Mouse (Mus musculus): Measurements from ENCODE around the gene Slc16a3. TPM values are rescaled to one million over a fixed set of nuclear protein-coding genes. Genes with fewer than 3 reads are reported as not detected.

Gene Slc16a3
- polyA plus RNA-seq (2012; rRNA removed) (23.5 and 25.0 TPM in 2 replicates), polyA plus RNA-seq (2014; fragmentation: Nextera tagmentation; extraction: Ambion mirVana) (25.8 and 31.6 TPM in 2 replicates)

DNA sequence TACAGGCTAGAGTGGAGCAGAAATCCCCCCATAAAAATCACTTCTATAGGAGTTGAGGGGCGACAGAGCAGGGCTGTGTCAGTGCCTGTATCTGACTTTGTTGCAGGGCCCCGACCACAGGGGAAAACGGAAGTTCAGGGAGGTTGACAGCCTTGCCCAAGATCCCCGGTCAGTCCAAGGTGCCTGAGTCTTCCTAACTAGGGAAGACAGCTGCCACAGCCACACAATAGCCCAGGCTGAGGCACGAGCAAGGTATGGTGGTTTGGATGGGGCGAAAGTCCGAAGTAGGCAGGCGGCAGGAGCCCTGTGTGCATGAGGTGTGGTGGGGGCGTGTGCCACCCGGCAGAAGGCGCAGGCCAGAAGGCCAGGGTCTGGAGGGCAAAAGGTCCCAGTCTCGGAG lies at the start of gene Slc16a3:
Slc16a3 (plus strand) TSS at position 153 of the 400 bp plus-strand sequence.
- H3K36me3 ChIP-seq (replicated peaks; ENCODE audit: control insufficient read depth, insufficient read depth, low read depth), result no peaks in the 10 kb centered on the region
- DNase-seq (ENCODE audit: low read depth in 3 of 3, low spot score in 3 of 3) (no peak), ATAC-seq (ENCODE audit: insufficient read depth) (no peak)
- H3K4me2 ChIP-seq (ENCODE audit: low read depth), result peak within 1 kb of the TSS; percentile 83
- 6% methylated on average over 12 of the region's 12 CpGs for WGBS (ENCODE audit: insufficient replicate concordance)
- peak within 1 kb of the TSS; percentile 83 for H3K9ac ChIP-seq (replicated peaks)
- peak within 1 kb of the TSS; percentile 82 for H3K27ac ChIP-seq
- peaks cover 31 to 39% of the 10 kb centered on the region in 2 experiments for H3K4me1 ChIP-seq (replicated peaks; ENCODE audit: control insufficient read depth in 2 of 2, insufficient read depth in 2 of 2, low read length in 1 of 2)
- H3K9me3 ChIP-seq (ENCODE audit: control insufficient read depth, low read length), result no peaks in the 10 kb centered on the region
- no peak for TF ChIP-seq EP300 (IDR thresholded peaks at IDR 0.05; ENCODE audit: low read depth)
- no peak for TF ChIP-seq CTCF (IDR thresholded peaks at IDR 0.05; ENCODE audit: low read depth)
- no peaks in the 10 kb centered on the region; the same call in none of the 2 replicates for H3K27me3 ChIP-seq (ENCODE audit: control insufficient read depth, insufficient read depth, low read length)
- peak within 1 kb of the TSS; percentile 60 to 67 for H3K4me3 ChIP-seq (ENCODE audit: insufficient read depth in 1 of 2, low read depth in 2 of 2, low read length in 2 of 2)

DNA sequence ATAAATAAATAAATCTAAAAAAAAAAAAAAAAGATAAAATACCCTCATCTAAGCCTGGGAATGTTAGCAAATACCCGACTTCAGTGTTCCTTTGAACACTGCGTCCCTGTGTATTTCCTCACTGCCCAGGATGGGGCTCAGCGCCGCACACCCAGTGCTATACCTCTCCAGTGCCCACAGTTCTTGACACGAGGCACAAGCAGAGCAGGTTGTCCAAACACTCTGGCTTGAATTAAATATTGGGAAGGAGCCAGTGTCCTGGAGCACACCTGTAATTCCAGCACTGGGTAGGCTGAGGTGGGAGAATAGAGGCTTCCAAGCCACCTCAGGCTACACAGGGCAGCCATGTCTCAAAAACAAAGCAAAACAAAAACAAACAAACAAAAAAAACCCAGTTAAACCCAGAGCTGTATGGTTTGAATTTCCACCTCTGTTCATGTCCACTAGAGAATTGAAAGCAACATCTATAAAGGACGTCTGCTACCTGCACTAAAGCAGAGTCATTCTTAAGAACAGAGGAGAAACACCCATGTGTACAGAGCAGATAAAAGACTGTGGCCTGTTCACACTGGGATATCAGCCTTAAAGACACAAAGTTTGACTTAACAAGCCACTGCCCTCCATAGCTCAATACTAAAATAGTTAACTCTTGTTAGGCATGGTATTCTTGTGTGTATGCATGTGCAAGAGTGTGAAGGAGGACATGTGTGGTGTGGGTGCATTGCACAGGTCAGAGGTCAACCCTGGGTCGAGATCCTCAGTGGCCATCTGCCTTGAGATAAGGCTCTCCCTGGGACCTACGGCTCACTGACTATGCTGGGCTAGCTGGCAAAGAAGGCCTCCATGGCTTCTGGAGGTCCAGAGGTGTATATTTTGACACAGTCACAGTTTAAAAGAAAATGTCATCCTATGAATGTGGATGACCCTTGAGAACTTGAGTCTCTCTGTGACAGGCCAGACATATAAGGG lies 47.7 kb upstream of the Slc16a3 start:
- peak overlapping the region; percentile 93 for H3K27ac ChIP-seq
- H3K4me3 ChIP-seq (ENCODE audit: insufficient read depth in 1 of 2, low read depth in 2 of 2, low read length in 2 of 2), result no peak overlapping the region; a peak in 1 of 4 replicates
- no peaks in the 10 kb centered on the region for H3K9me3 ChIP-seq (ENCODE audit: control insufficient read depth, low read length)
- no peaks in the 10 kb centered on the region for H3K27me3 ChIP-seq (ENCODE audit: control insufficient read depth, insufficient read depth, low read length)
- DNase-seq (ENCODE audit: low read depth in 3 of 3, low spot score in 3 of 3) (peak; percentile 65 to 75 (median 72)), ATAC-seq (ENCODE audit: insufficient read depth) (peak; percentile 88)
- 56% methylated on average over 8 of the region's 8 CpGs for WGBS (ENCODE audit: insufficient replicate concordance)
- TF ChIP-seq CTCF (IDR thresholded peaks at IDR 0.05; ENCODE audit: low read depth), result 0 out of 2 replicates have a peak, but pooled peaks have one; percentile 4
- peak; percentile 88 for TF ChIP-seq EP300 (IDR thresholded peaks at IDR 0.05; ENCODE audit: low read depth)
- H3K4me1 ChIP-seq (replicated peaks; ENCODE audit: control insufficient read depth in 2 of 2, insufficient read depth in 2 of 2, low read length in 1 of 2), result peaks cover 32 to 45% of the 10 kb centered on the region in 2 experiments
- H3K9ac ChIP-seq (replicated peaks), result peak overlapping the region; percentile 63
- H3K36me3 ChIP-seq (replicated peaks; ENCODE audit: control insufficient read depth, insufficient read depth, low read depth), result no peaks in the 10 kb centered on the region
- H3K4me2 ChIP-seq (ENCODE audit: low read depth), result peak overlapping the region; percentile 66

DNA sequence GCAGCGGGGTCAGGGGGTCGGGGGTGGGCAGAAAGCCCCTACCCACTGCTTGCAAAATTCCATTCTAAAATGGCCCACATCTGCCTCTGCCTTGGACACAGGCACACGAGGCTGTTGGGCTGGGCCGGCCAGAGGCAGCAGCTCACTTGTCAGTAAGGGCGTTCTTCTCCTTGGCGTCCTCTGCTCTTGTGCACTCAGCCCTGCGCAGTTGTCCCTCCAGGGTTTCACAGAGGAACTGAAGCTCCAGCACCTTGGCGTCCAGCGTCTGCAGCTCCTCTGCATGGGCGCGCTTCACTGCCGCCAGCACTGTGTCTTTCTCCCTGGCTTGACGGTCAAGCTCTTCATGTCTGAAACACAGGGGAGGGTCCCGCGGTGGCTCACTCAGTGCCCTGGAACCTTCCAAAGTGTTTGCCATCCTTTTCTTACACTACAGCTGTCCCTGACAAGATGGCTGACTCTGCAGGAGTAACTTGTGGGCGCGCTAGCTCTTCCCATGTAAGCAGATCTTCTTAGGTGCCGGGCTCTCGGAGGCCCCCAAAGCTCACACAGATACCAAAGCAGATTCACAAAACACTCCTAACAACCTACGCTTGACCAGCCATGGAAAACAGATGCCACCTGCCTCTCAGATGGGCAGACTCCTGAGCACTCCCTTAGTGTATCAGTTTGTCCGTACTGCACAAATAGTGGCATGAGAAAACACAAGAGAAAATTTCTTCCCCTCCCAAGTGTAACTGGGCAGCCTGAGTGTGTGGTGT lies 46.4 kb upstream of the Slc16a3 start:
- TF ChIP-seq EP300 (IDR thresholded peaks at IDR 0.05; ENCODE audit: low read depth) (no peak), CTCF (IDR thresholded peaks at IDR 0.05; ENCODE audit: low read depth) (no peak)
- H3K4me2 ChIP-seq (ENCODE audit: low read depth), result peak overlapping the region; percentile 3
- no peak overlapping the region for H3K4me3 ChIP-seq (ENCODE audit: insufficient read depth in 1 of 2, low read depth in 2 of 2, low read length in 2 of 2)
- peak overlapping the region; percentile 27; the same call in 1 of the 2 replicates for H3K9ac ChIP-seq (replicated peaks)
- no peaks in the 10 kb centered on the region for H3K36me3 ChIP-seq (replicated peaks; ENCODE audit: control insufficient read depth, insufficient read depth, low read depth)
- ATAC-seq (ENCODE audit: insufficient read depth), result no peak
- H3K27ac ChIP-seq, result peak overlapping the region; percentile 93
- H3K9me3 ChIP-seq (ENCODE audit: control insufficient read depth, low read length), result no peaks in the 10 kb centered on the region
- WGBS (ENCODE audit: insufficient replicate concordance), result 85% methylated on average over 21 of the region's 21 CpGs
- H3K4me1 ChIP-seq (replicated peaks; ENCODE audit: control insufficient read depth in 2 of 2, insufficient read depth in 2 of 2, low read length in 1 of 2), result peaks cover 27 to 42% of the 10 kb centered on the region in 2 experiments
- no peaks in the 10 kb centered on the region for H3K27me3 ChIP-seq (ENCODE audit: control insufficient read depth, insufficient read depth, low read length)
- DNase-seq (ENCODE audit: low read depth in 3 of 3, low spot score in 3 of 3), result no peak

DNA sequence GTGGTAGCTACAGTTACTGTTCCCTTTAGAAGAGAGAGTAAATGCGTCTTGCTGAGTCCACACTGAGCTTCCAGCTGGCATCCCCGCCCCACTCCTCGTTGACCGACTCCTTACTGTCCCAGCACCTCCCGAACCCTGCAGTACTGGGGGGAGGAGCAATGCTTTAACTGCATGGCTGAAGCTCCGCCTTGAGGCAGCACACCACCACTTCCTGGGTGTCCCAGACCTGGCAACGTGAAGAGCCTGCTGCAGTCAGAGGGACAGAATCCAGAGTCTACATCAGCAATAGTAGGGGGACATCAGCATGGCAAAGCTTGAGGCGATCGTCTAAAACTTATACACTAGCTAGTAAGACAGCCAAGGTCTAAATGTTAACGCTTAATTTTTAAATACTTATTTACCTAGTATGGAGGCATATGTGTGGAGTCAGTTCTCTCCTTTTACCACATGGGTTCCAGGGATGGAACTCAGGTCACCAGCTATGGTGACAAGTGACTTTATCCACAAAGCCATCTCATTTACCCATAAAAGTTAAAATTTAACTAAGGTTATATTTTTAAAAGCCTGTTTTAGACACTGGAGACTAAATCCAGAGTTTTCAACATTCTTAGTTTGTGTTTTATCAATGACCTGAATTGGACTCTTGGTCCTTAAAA lies 45.7 kb upstream of the Slc16a3 start:
- H3K9me3 ChIP-seq (ENCODE audit: control insufficient read depth, low read length), result no peaks in the 10 kb centered on the region
- H3K36me3 ChIP-seq (replicated peaks; ENCODE audit: control insufficient read depth, insufficient read depth, low read depth), result no peaks in the 10 kb centered on the region
- peak overlapping the region; percentile 3 for H3K4me2 ChIP-seq (ENCODE audit: low read depth)
- 40% methylated on average over 10 of the region's 10 CpGs for WGBS (ENCODE audit: insufficient replicate concordance)
- peak overlapping the region; percentile 27; the same call in 1 of the 2 replicates for H3K9ac ChIP-seq (replicated peaks)
- ATAC-seq (ENCODE audit: insufficient read depth), result peak; percentile 56; the same call in 1 of the 2 replicates
- no peaks in the 10 kb centered on the region for H3K27me3 ChIP-seq (ENCODE audit: control insufficient read depth, insufficient read depth, low read length)
- peaks cover 27 to 39% of the 10 kb centered on the region in 2 experiments for H3K4me1 ChIP-seq (replicated peaks; ENCODE audit: control insufficient read depth in 2 of 2, insufficient read depth in 2 of 2, low read length in 1 of 2)
- peak overlapping the region; percentile 32 for H3K27ac ChIP-seq
- no peak overlapping the region for H3K4me3 ChIP-seq (ENCODE audit: insufficient read depth in 1 of 2, low read depth in 2 of 2, low read length in 2 of 2)
- peak; percentile 22; the same call in 1 of the 2 replicates for TF ChIP-seq CTCF (IDR thresholded peaks at IDR 0.05; ENCODE audit: low read depth)
- TF ChIP-seq EP300 (IDR thresholded peaks at IDR 0.05; ENCODE audit: low read depth), result no peak
- peak in 2 of 3 experiments; percentile 38 to 47 for DNase-seq (ENCODE audit: low read depth in 3 of 3, low spot score in 3 of 3)

Measured in liver, embryonic 14.5 days (tissue).